Mouse (Mus musculus): ENCODE results near the gene Selenok.

- TF ChIP-seq CTCF (IDR thresholded peaks at IDR 0.05; ENCODE audit: low read depth) (no peak), EP300 (IDR thresholded peaks at IDR 0.05; ENCODE audit: low read depth) (no peak)
Observed at GRCm38 (mm10) chr14:29971993-29972392, 3.9 kb downstream of the Selenok start.
